Mouse (Mus musculus): ENCODE results near the gene Clcnkb.

GRCm38 (mm10) chr4:141454581-141455350, 39.0 kb upstream of the Clcnkb start:
- TF ChIP-seq GATA1 (IDR thresholded peaks at IDR 0.05; ENCODE audit: borderline replicate concordance, low read length) (no peak), FLI1 (IDR thresholded peaks at IDR 0.05; ENCODE audit: low read length) (no peak)
